Mouse (Mus musculus) 3T3-L1 (cell line): ENCODE measurements around the gene Klf7.
A peak's percentile ranks its signal among the peaks of the same experiment; 100 is the strongest.

Experiments
- DNase-seq: peaks from one replicate; pipeline ENCODE4 v3.0.0-alpha.2; 2015; ENCODE audit warnings: low read depth, low spot score

Gene Klf7

DNA sequence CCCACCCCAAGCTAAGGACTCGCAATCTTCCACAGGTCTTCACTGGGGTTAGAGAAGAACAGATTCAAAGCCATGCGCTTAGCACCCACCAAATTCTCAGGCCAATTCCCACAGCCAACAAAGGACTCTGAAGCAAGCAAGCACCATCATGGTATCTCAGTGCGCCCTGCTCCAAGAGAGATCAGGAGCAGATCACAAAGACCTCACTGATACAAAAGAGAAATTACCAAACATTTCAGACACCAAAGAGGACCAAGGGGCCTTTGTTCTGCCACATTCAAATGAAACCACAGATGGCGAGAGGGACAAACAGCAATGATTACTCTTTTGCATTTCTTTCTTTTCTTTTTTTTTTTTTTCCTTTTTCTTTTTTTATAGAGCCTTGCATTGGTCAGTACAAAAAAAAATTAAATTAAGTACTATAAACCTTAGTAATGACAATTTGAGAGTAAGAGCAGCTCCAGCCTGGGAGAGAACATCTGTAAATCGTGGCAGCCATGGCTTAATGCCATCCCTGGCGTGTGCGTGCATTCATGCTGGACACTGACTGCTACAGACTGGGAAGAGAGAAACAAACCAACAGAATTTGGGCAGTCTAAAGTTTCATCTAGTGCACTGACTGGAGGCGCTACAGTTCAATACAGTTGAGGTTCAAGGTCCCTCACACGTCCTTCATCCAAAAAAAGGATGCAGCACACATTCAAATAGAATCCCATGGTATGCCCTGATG is 89.4 kb downstream of the Klf7 start:
- DNase-seq: no peak

DNA sequence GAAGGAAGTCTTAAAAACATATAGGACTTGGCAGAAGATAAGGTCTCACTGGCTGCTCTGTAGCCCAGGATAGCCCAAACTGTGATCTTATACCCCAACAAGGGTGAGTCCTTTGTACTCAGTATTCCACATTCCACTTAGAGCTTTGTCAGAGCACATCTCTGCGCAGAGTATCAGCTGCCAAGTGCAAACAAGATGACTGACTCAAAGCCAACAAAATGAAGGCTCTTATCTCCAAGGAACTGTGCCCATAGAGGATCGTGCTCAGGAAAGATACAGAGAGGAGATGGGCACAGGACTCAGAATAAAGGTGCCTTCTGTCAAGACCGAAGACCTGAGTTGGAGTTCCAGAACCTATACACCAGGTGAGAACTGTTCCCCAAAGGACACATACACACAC is 100.1 kb downstream of the Klf7 start:
- DNase-seq: no peak

DNA sequence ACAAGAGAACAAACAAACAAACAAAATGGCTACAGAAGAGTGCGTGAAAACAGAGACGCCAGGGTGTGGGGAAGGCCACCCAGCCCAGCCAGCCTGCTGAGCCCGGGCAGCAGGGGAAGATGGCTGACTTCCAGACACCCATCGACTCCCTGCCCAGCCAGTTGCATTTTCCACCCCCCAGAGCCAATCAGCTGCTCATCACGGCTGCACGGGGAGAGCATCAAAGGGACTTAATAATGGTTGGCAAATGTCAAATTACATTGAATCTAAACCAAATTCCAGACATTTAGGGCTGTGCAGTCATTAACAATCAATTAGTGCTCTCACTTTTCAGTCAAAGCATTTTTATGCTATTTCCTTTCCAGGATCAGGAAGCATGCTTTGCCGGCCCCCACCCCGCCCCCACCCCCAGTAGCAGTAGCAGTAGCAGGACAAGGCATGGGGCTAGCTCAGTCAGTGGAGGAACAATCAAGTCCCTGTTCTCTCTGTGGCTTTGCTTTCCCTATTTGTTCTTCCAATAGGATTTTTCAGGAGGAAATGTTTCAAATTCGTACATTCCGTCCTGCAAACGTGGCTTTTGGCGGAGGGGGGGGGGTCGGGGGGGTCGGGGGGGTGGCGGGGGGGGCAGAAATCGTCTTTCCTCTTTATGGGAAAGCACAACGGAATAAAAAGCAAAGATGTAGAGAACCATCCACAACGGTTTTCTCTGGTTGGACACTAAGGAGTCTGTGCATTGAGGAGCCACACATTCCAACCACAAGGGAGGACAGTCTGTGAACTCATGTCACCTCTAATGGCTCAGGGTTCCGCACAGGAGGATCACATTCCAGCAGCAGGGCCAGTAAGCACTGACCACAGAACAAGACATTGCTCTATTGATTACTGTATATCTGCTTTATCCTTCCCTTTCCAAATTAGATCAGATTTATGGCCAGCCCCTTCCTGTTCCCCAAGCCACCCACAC is 101.1 kb downstream of the Klf7 start:
- no peak for DNase-seq

DNA sequence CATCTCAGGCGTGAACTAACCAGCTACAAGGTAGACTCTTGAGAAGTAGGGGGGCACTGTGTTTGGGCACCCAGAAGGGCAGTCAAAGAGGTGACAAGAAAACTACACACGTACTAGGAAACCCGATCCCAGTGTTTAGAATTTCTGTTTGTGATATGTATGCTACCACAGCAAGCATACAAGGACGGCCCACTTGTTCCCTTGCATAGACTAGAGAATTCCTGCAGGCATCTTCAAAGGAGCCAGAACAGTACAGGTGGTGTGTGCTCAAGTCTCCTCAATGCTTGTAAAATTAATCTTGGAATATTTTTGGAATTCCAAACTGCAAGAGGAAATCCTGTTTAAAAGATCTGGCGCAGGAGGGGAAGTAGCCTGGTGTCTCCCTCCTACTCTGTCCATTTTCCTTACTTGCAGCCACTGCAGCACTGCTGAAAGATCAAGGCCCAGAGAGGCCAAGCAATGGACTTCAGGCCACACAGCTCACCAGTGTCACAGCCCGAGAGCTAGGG is 102.9 kb downstream of the Klf7 start:
- DNase-seq: no peak

DNA sequence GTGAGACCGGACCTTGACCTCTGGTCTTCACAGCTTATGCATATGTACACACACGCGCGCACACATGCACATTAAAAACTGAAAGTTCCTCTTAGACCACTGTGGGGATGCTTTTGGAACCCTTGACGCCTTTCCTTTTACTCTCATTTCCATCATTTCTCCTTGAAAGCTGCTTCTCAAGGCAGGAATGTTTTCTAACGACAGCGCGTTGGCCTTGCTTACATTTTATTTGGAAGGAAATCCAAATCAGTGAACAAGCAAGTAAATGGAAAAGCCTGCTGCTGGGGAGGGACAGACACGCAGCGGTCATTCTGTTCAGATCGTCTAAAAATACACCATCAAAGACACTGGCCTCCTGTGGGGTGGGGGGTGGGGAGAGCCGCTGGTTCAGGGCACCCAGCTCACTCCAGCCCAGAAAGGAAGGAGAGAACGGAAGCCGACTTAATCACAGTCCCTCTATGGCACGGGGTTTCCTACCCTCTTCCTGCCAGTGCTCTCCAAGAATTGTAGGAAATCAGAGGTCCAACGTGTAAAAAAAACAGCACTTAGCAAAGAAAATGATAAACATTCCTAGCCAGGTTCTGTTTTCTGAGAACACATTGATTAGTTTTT is 103.5 kb downstream of the Klf7 start:
- DNase-seq: no peak

DNA sequence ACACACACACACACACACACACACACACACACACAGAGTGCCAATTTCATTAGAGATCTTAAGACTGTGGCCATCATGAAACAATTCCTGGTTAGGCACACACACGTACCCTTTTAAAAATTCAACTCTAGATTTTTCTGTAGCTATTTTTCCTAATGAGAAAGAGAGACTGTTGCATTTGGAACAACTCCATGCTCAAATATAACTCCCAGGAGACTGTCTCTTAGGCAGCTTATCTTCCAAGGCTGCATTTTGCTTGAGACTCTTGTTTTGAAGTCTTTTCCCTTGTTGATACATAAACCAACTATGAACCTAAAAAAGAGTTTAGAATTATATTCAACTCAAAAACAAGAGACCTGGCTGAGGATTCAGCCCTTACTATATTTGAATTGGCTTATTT is 108.0 kb downstream of the Klf7 start:
- no peak for DNase-seq

DNA sequence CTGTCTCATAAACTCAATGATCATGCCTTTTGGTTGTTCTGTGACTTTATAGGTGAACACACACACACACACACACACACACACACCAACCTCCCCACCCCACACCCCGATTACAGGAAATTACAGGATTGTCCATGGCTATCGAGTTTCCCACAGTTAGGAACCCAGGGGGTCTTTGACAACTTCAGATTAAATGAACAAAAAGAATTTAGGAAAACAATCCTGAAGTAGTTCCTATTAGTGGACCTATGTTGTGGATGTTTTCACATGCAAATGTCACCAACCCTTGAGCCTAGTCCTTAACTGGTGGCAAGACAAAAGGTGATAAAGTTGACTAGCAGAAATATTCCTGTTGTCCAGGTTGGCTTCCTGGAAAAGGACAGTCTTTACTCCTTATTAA is 113.1 kb downstream of the Klf7 start:
- DNase-seq: no peak

DNA sequence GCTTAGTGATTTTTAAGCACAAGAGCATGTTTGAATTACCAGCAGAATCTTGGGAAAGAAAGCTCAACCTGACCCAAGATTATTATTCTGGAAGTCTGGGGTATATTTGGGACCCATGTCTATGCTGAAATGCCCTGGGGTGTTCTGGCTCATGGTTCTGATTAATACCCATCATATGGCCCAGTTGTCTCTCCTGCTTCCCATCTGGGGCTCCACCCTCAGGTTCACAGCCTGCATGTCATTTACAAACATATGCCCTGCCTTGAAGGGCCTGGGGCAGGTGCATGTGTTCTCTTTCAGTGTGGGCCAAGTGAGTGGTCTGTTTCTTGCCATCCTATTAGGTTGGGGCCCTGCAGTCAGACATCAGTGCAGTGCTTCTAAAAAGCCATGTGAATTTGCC is 114.1 kb downstream of the Klf7 start:
- no peak for DNase-seq

DNA sequence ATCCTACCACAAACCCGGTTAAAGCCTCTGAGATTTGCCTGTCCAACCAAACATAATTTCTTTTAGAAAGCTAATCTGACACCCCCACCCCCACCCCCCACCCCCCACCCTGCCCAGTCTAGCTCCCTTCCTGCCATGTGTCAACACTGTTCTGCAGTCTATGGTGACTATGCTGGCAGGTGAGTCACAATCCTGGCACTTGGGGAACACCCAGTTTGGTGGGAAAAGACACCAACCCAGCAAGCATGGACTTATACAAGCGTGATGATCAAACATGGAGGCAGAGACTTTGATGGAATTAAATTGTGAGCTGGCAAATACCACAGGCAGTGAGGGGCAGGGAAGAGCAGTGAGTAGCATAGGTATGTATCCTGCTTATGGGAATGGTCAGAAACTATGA is 116.9 kb downstream of the Klf7 start:
- peak; percentile 76 for DNase-seq

DNA sequence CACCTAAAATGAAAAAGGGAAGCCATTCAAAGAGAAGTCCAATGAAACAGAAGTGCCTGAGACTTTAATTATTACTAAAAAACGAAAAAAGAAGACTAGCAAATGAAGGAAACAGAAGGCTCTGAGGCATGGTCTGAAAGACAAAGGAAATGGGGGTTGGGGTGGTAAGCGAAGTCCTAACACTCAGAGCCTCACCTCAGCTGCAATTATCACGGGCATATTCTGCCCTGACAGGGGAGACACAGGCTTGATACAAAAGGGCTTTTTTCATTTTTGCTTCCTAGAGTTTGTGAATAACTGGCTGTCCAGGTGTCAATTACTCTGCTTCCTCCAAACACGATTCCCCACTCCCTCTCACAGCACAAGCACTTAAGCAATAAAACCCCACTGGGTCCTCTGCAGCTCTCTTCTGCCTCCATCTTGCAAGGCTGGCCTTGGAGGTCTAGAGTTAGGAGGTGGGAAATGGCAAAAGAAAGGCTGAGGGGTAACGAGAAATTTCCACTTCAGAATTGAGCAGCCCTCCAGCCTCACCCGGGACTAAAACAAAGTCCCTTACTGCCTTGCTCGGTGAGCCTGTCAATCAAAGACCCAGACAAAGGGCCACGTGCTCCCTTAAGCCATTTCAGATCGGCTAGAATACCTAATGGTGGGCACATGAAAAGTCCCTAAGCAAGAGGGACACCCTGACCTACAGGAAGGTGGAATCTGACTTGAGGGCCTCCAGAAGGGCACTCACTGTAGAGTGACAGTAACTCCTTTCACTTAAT is 118.4 kb downstream of the Klf7 start:
- no peak for DNase-seq

DNA sequence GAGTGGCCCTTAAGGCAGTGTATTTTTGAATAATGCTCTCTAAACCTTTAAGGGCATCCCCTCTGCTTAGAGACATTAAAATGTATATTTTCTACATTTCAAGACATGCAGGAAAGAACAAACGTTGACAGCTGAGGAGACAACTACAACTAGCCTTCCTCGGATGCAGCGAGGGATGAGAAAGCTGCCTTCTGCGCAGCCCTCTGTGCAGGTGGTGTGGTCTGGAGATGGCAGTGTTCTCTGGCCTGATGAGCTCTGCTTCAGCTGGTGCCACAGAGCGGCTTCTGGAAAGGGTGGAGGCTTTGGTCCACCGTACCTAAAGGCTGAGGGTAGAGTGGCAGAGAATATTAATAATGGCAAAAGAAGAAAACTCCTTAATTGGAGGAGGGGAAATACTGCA is 120.0 kb downstream of the Klf7 start:
- no peak for DNase-seq

DNA sequence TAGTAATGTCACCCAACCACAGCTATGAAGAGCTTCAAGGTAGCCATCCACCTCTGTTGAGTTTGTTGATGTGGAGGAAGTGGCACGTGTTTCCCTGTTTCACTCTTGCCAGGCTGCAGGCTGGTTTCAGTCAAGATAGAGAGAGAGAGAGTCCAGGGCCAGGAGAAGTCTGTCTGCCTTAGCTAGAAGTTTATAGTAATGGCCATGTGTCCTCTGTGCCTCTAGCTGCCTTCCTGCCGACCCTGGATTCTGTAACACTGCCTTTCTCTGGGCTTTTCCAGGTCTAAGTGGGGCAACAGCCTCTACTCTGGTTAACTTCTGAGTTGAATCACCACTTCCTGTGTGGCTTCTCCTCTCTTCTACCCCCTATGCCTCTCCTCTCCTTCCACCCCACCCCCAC is 121.5 kb downstream of the Klf7 start:
- DNase-seq: no peak

DNA sequence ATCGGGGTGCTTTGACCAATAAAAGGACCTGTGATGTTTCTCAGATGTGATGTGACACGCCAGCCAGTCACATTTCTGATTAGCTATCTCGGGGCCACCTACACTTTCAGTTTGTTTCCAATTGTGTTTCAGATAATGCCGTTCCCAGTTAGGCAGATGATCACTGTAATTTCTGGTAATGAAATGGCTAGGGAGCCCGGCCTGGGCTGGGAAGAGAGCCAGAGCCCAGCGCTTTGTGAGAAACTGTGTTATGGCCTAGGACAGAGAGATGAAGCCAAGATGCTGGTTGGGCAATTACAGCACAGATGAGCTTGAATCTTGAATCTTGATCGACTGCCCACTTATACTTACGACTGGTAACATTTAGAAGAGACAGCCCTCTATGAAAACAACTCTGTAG is 122.6 kb downstream of the Klf7 start:
- DNase-seq: no peak

DNA sequence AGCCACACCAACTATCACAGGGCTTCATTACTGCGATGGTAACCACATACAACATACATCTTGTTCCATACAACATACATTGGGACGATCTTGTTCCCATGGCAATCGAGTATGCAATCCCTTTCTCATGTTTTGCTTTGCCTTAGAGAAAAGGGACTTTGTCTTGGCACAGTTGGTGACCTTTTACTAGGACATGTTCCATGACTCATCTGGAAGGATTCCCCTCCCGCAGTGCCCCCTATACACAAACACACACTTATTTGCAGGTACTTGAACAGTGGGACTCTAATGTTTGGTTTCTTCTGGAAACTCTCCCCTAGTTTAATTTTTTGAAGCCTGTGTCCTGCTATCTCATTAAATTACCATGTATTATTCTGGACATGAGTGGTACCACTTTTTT is 123.2 kb downstream of the Klf7 start:
- DNase-seq: no peak

DNA sequence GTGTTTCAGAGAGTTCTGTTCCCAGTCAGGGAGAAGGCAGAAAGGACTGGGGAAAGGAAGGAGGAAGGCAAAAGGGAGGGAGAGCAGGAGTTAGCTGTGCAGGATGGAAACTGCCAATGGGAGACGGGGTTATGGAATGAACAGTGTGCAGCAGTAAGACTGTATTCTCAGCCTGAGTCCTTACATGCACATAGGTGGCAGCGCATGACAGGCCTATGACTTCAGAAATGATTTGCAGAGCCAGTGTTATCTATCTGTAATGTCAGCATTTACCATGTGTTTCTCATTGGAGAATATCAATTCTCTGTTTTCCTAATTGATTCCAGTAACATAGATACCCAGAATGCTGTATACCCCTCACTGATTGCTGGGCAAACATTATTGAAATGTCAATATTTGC is 123.9 kb downstream of the Klf7 start:
- no peak for DNase-seq

DNA sequence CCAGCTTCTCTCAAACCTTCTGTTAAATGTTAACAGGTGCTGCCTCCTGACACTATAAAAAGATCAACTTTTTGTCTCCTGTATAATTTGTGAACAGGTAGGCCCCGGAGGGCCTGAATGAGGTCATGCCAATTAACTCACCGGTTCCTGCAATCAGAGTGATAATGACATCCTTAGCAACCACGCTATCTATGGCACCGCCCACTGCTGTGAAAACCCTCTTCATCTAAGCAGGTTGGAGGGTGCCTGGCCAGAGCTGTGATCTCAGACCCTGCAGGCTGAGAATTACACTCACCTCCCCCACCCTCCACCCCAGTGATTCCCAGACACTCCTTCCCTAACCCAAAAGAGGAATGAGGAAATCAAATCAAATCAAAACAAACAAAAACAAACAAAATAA is 126.3 kb downstream of the Klf7 start:
- no peak for DNase-seq

DNA sequence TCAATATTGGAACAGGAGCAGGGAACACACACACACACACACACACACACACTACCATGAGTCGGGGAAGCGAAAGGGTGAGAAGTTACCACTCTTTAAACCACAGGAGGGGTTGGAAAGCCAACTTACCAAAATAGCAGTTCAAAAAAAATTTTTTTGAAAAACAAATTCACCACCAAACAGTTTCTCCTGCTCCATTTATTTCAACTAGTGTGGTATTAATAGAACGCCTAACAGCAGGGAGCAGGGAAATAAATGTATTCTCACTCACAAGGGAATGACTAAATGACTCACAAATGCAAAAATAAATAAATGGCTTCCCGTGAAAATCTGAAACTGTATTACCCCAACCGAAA is 127.0 kb downstream of the Klf7 start:
- DNase-seq: no peak

DNA sequence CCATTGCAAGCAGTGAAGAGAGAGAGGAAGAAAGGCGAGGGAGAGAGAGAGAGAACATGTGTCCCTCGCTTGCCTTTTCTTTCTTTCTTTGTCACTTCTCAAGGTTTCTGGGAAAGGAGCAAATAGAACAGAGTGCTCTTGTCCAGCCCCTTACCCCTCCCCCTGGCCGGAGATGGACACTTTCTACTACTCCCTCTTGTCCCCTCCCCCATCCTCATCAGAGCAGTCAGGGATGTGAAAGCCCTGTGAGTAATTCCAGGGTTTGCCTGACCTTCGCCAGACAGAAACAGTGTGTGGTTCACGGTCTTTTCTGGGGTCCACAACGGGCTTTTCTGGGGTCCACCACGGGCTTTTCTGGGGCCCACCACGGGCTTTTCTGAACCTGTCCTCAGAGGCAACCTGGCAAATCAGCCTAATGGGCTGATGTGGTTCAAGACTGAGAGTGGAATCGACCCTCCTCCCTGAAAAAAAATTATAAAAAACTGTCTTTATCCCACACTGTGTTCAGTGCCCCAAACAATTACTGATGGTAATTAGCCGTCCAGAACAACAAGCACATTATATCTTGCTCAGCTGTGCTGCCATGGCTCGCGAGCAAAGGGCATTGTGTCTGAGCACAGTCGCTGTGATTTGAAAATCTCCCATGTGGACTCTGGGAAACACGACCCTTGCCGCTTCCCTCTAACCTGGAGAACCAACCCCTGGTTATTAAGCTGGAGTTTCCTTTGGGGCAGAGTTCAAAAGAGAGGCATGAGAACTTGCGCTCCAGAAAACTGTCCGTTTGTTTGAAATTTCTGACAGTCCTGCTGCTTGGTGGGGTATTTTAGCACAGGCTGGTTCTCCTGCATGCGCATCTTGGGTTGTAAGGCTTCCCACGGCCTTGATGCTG is 127.6 kb downstream of the Klf7 start:
- no peak for DNase-seq

DNA sequence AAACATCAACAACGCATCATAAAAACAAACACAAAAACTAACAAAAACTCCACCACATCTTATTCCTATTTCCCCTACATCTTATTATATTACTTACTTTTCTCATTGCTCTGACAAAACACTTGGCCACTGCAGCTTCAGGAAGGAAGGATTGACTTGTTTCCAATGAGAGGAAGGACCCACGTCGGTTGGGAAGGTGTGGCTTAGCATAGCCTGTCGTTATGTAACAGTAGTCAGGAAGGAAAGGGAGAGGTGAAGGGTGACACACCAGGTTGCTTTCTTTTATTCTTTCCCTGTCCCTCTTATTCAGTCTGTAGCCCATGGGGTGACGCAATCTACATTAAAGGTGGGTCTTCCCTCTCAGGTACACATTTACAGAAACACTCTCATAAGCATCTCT is 129.6 kb downstream of the Klf7 start:
- DNase-seq: no peak

DNA sequence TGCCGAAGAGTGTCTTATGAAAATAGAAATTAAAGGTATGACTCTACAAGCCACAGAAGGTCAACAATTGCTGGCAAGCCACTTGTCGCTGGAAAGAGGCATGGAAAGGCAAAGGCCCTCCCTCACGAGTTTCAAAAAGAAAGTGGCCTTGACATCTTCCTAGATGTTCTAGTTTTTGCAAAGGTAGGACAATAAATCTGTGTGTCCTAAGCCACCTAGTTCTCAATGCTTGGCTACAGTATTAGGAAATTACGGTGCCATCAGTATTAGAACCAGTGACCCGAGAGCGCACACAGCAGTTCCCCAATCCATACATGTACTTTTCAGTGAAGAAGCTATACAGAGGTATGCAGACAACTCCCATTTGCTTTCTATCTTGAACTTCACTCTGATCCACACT is 131.7 kb downstream of the Klf7 start:
- DNase-seq: no peak

DNA sequence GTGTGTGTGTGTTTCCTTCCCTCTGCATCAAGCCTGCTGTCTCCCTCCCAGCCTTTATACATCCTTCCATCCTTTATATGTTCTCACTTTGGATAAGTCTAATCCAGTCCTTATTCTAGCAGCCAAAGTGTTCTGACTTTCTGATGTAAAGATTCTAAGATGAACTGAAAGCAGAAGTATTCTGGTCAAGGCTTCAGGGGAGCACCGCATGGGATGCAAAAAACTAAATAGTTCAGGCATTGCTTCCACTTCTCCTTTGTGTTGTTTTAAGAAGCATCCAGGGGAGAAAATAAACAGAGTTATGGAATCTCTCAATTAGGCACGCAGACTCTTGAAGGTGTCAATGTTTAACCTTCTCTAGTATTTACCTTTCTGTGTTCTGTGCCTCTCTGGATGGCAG is 141.3 kb downstream of the Klf7 start:
- DNase-seq: no peak
